Mouse (Mus musculus): ENCODE data around the gene Tmem109. TPM values are rescaled to one million over a fixed set of nuclear protein-coding genes. Genes with fewer than 3 reads are reported as not detected.

Tmem109 gene
- polyA plus RNA-seq (2017; shearing (Covaris generic)) = 10 to 100 TPM; 57.5 to 82.3 TPM

DNA sequence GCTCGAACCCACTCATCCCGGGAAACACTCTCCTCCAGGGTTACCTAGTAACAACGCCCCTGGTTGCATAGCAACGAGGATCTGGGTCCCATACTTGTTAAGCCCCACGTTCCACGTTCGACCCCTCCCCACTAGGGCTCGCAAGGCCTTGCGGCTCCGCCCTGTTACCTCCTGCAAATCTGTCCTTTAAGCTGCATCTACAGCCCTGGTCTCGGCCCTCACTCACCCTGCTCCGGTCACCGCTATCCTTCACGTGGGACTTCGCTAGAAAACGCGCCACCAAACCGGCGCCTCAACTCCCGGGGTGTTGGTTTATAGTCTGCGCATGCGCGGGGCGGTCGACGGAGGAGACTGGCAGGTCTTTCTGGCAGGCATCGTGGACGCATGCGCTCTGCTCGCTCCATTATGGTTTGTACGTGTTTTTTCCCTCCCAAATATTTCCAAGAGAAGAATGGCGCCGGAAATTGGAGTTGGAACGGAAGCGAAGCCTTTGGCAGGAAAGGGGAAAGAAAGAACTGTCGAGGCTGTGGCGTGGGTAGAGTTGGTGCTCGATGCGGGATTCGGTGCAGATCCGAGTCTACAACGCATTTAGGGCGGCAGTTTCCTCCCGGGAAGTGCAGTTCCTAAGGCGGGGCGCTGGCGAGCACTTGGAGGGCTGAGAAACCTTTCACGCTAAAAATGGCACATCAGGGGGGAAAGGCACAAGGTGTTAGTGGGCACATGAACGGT is at the start of gene Tmem109:
Gene Tmem109, minus strand, starts transcription at position 576 of the 729 bp plus-strand sequence.
- peak; percentile 78 for ATAC-seq

DNA sequence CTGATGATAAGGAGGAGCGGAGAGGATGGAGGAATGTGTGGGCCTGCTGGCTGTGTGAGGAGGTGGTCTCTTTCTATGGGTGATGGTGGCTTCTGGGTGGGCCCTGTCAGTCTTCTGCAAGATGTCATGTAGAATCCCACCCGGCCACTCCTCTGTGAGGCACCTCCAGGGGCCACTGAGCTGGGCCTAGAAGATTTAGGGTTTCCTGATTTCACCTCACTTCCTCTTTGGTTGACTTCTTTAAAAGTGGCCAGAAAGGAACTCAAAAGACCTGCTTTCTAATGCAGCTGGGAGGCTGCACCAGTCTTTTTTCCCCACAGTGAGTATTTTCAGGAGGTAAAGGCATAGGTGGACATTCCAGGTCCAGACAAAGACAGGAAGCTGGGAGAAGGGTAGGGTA is 48.8 kb upstream of the Tmem109 start:
- no peak for ATAC-seq

DNA sequence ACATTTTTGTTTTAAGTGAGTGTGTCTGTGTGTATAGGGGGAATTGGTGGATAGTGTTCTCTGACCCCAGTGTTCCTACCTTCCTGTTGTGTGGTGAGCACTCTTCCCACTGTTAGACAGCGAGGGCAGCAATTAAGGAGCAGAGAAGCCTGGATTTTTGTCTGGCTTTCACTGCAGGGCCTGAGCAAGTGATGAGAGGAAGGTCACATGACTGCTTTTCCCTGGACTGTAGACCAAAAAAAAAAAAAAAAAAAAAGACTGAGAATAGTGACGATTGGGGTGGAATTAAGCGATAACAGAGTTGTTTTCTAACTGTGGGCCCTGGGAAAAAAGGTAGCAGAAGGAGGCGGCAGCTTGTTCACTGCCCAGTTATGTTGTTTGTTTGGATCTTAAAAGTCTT is 44.9 kb upstream of the Tmem109 start:
- no peak for ATAC-seq

DNA sequence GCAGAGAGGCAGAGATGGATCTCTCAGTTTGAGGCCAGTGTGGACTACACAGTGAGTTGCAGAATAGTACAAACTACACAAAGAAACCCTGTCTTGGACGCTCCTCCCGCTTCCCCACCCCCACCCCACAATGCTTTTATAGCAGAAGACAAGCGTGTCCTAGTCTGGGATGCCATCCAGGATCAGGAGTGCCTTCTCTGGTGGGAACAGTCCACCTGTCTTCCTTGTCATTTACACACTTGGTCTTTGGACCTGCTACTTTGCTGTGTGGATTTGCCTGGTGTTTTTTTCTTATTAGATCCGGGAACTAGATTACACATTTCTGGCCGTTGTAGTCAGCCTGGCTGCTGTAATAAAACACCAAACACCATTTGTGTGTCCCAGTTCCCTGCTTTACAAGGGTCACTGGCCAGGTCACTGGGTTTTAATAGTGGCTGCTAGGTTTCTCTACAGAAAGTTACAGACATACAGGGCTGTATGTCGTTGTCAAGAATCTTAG is 44.4 kb upstream of the Tmem109 start:
- no peak for ATAC-seq

DNA sequence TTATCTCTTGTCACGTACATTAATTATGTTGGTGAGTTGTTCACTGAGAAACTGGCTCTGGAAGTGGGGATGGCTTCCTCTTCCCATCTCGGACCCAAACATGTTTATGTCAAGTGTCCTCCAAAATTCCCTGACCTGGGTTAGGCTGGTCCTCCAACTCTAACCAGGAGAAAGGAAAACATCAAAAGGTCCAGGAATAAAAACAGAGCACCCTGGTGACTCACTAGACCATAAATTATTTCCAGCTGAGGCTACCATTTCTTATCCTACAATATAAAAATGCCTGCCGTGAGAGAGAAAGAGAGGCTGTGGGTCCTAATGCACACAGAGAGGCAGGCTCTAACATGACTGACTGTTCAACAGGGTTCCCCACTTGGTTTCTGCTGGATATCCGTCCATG is 42.4 kb upstream of the Tmem109 start:
- ATAC-seq = no peak

DNA sequence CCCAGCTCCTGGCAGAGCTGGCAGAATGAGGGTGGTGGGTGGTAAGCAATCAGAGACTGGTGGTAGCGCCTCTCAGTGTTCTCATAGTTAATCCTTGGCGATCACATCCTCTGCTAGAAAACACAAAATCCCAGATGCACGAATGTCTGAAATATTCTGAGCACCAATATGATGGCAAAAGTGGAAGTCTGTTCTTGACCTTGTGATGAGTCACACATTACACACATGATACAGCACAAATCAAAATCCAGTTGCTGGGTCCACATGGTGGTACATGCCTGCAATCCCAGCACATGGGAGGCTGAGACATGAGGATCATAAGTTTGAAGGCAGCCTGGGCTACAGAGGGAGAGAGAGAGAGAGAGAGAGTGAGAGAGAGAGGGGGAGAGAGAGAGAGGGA is 39.3 kb upstream of the Tmem109 start:
- no peak for ATAC-seq

DNA sequence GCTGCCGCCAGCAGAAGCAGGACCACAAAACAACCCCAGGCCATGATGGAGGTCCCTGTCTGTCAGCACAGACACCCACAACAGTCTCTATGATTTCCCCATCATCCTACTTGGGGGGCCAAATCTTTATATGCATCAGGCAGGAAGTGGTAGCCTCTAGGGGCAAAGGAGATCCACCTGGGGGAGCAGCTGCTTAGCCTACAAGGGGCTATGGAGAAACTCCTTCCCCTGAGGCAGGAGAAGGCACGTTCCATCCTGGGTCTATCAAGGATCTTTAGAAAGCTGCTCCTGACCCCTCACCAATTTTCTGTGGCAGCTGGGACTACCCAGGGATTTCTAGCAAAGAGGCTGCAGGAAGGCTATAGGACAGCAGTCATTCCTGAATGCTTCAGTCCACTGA is 38.7 kb upstream of the Tmem109 start, which contains the start of gene Zp1:
Gene Zp1, minus strand, starts transcription at position 101 of the 400 bp plus-strand sequence.
- ATAC-seq = no peak

DNA sequence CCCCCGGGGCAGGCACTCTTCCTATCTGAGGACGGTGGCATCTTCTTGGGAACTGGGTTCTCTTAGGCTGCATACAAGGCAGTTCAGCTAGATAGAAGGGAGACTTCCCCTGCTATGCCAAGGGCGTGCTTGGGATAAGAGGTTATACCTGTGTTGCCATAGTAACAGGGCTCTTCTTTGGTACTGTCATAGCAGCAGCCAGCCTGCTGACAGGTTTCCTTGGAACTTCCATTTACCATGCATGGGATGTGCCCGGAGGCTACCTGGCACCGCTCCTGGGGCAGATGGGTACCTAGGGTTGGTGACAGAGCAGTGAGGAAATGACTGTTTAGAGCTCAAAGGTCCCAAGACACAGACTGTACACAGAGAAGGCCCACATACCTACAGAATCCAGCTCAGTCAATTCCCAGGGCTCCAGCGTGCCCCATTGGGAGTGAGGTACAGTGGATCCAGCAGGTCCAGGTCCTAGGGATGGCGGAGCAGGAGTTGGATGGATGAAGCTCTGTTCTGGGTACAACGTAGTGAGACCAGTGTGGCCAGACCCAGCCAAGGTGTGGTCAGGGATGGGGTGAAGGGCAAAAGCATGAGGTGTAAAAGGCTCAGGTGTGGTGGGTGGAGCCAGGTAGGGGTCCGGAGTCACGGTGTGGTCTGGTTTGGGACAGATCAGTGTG is 36.7 kb upstream of the Tmem109 start:
- no peak for ATAC-seq

DNA sequence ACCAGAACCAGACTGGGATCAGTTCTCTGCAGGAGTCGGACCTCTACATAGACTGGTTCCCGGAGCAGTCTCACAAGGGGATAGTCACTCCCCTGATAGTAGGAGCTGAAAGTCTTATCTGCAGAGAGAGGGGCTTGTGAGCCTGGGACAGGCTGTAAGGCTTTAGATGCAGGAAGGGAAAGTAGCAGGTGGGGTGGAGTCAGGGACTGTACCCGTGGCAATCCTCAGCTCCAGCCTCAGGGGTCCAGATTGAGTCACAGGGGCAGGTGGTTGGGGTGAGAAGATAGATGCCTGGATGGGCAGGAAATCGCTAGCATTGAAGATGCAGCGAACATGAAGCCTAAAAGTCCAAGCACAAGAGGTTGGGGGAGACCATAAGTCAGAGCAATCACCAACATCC is 34.7 kb upstream of the Tmem109 start:
- no peak for ATAC-seq

DNA sequence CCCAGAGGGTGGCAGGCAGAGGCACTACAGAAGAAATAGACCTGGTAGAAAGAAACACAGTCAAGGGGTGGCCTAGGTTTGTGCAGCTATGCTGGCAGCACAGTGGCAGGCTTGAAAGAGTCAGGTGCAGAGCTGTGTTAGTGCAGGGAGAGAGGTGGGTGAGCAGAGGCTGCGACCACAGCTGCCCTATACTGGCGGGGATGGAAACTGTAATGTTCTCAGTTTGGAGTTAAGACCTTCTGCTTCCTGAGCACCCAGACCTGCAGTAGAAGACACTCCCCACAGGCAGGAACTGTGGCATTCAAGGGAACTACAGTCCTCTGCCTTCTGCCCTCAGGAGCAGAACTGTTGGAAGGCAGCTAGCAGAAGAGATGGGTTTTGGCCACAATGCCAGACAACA is 33.1 kb upstream of the Tmem109 start:
- ATAC-seq = no peak

DNA sequence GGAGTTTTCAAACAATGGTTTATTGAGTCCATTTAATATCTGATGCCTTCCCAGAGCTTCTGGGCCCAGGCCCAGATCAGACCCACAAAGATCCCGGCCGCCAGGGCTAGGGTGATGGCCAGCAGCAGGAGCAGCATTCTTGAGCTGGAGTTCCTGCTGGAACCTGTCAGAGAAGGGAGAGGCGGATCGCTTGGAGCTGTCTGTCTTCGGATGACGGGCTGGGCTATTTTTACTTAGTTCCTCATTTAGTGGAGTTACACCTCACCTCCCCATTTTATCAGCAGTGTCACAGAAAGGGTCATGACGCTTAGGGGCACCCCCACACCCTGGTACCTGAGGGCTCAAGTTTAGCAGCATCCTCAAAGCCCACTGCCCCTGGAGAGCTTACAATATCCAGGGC is 32.5 kb upstream of the Tmem109 start:
- no peak for ATAC-seq

DNA sequence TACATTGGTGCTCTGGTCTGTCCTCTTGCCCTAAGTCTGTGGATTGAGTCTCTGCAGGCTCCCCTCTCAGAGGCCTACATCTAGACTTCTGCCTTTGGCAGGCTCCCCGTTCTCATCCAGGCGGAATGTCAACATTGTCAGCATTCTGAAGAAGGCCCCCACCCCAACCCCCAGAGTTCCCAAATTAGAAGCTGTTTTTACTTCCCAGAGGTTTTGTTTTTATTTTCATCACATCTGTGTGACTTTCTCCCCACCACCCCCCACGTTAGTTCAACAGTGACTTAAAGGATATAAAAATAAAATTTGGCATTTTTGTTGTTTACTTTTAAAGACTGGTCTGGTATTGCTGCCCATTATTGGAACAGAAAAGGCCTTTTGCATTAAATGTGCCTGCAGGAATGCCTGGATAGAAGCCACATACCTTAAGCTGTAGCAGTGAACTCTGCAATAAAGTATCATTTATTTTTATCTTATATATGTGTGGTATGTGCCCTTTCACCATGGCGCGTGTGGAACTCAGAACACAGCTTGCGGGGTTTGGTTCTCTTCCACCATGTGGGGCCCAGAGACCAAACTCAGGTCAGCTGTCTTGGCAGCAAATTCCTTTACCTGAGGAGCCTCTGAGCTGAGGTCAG is 27.4 kb upstream of the Tmem109 start:
- no peak for ATAC-seq

DNA sequence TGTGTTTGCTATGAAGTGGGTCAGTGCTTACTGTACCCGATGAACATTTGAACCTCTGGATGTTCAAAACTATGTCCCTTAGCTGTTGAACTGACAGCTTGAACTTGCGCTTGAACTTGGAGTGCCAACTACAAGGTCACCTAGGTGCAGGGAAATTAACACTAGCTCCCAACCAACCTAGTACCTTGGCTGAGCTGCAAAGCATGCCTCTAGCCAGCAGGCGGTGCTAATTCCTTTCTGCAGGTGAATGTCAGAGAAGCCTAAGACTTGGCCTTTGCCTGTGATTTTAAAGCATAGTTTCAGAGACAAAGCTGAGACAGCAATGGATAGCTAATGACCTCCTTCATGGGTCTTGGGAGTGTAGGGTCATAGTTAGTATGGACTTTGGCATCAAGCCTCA is 26.1 kb upstream of the Tmem109 start:
- ATAC-seq = no peak

DNA sequence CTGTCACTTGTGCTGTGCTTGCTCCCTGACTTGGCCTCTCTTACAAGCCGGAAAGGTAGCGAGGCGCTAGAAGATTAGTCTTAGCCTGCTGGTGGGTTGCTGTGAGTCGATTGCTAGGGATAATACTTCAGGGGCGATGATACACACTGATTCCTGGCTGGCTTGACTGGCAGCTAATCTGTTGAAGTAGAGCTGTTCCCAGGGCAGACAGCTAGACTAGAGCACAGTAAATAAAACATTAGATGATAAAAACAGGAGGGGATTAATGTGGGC is 23.9 kb upstream of the Tmem109 start:
- ATAC-seq = no peak

DNA sequence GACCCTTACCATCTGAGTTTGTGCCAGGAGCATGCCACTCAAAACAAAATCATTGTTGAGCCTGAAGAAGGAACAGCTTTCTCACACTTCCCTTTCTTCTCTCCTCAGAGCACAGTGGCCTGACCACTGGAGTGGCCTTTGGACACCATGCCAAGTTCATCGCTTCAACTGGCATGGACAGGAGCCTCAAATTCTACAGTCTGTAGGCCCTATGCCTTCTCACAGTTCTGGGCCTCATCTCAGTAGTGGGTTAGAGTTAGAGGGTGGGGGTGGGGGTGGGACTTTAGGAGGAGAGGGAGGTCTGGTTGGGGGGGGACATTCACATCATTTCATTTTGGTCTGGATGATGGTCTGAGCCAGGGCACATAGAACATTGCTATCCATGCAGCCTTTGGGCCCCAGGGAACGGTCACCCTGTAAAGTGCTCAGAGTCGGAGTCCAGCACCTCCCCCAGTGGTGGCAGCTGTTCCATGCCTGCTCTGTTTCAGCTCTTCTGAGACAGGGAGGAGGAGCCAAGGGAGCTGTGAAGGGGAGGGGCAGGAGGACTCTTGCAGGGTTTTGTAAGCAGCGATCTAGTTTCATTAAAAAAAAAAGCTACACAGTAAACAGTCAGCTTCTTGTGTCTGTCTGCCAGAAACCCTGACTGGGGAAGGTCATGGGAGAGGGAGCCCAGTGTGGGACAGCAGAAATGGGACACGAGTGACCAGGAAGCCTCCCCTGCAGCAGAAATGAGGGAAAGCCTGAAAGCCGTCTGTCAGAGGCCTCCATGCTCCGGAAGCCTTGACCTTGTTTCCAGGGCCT is 23.3 kb upstream of the Tmem109 start:
- no peak for ATAC-seq

DNA sequence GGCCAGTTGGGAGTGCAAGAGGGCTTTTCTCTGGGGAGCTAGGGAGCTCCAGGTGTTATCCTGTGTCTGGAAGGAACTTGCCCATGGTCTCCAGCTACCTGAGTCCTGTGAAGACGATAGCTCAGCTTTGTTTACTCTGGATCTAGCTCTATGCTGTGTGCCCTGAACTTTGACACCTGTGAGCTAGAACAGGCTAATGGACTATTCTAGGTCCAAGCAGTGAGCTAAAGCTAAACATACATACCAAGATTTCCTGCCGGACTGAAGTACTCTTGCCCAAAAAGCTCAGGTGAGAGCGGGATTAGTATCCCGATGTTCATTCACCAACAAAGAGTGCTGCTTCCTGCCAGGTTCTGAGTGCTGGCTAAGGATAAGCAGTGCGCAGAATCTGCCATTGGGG is 22.7 kb upstream of the Tmem109 start:
- no peak for ATAC-seq

DNA sequence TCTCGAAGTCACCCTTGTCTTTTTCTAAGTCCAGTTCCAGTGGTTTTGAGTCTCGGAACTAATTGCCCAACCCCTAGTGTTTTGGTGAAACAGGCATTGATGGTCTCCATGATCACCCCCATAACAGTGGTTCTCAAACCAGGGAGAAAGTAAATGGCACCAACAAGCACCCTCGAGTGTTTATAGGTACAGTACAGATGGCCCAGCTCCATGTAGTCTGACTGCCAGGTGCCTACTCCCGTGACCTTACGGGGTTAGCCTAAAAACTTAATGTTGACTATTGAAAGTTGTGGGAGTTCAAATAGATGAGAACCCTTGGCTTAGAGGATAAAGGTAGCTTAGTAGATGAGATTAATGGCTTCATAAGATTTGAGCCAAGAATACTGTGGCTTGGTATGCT is 19.2 kb upstream of the Tmem109 start:
- ATAC-seq = no peak

DNA sequence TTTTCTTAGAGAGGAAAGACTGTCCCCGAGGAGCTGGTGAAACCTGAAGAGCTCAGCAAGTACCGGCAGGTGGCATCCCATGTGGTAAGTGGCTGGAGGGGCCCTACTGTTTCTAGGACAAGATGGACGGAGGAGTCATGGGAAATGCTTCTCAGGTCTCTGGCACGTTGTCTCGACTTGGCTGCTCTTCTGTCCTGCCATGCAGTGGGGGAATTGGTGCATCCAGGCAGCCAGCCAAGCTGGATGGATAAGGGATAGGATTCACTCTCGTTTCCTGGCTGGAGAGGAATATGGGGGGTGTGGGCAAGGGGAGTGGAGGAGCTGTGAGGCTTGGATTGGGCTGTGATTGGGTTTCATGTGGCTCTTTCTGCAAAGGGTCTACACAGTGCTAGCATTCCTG is 18.5 kb upstream of the Tmem109 start:
- ATAC-seq = no peak

DNA sequence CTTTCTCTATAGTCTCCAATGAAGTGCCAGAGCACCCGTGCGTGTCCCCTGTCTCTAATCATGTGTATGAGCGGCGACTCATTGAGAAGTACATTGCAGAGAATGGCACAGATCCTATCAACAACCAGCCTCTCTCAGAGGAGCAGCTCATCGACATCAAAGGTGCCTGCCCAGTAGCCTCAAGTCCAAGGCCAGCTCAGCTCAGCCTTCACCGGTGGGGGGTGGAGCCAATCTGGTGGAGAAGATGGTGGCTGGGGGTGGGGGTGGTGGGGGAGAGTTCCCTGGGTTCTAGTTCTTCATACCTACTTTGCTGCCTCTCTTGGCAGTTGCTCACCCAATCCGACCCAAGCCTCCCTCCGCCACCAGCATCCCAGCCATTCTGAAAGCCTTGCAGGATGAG is 15.7 kb upstream of the Tmem109 start:
- no peak for ATAC-seq

DNA sequence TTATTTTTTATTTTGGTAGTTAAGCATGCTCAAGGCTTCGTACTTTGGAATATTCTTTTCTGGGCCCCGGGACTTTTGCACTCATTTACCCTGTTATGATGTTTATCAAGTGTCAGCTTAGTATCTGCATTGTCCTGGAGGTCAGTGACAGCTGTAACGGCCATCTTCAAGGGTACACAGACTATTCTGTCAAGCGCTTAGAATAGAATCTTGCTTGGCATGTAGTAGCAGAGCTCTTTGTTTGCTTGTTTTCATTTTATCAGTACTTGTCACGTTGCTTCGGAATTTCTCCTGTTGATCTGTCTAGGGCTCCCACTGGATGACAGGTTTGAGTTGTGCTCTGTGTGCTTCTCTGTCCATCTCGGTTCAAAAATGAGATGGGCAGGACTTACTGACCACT is 15.0 kb upstream of the Tmem109 start:
- no peak for ATAC-seq

DNA sequence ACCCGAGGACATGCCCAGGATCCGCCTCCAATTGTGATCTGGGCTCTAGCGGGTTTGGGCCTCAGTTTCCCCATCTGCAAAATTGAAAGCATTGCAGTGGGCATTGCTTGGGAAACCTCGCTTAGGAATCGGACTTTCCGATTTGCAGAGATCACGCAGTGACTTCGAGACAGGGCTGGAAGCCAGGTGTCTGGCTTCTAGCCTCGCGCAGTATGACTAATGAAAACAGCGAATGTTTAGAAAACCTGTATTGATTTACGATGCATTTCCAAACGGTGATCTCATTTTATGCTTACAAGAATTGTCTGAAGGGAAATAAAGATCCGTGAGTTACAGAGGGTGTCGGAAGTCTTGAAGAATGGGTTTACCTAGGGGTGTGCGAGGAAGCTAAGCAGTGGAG is 13.9 kb upstream of the Tmem109 start:
- no peak for ATAC-seq

DNA sequence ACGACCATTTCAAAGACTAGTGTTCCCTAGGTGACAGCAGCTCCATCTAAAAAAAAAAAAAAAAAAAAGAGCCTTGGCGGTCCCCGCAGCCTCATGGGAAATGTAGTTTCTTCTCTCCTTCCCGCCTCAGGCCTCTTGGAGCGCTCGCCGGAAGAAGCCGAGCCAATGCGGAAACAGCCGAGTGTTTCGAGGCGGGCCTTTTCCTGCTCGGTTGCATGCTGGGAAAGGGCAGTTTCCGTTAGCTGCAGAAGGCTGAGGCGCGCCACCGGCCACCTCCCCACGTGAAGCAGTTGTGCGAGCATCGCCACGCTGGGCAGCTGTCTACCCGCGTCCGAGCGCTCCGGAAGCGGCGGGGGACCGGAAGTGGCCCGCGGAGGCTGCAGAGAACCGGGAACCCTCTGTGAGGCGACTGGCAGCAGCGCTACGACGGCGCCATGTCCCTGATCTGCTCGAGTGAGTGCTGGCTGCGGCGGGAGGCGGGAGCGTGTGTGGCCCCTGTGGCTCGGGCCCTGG is 13.3 kb upstream of the Tmem109 start, which contains the start of gene Prpf19:
Gene Prpf19, plus strand, starts transcription at position 216 of the 513 bp plus-strand sequence.
- ATAC-seq = peak; percentile 99

DNA sequence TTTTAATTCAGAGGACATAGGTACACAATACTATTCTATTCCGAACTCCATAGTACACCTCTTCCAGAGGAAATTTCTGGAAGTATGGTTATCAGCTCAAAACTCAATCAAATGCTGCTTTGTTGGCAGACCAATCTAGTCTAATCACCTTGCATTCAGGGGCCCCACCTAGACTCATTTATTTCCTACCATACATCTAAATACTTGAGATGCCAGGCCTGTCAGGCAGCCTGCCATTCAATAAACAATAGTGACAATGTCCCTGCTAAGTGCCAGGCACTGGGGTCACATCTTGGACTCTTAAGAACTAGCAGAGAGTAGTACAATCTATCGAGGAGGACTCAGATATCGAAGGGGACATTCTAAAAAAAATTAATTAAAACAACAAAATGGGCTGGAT is 10.4 kb upstream of the Tmem109 start:
- no peak for ATAC-seq
